Mouse (Mus musculus) liver, adult 2 months (tissue): ENCODE results near the gene Fbxl8.

Experiments used
- CTCF ChIP-seq: fragments of 200-500 bp; IDR thresholded peaks from 2 replicates; pipeline ENCODE4 v1.5.1; 2011; ENCODE audit warnings: low read depth, low read length, control low read depth
- POLR2A ChIP-seq: fragments of 200-500 bp; IDR thresholded peaks from 2 replicates; pipeline ENCODE4 v1.6.1; 2011; ENCODE audit warnings: low read length, control low read depth; ENCODE audit not compliant: insufficient read depth; ENCODE audit errors: extremely low read depth

GRCm38 (mm10) chr8:105315073-105315769 lies 50.8 kb downstream of the Fbxl8 start:
- no peak for TF ChIP-seq POLR2A
- no peak for TF ChIP-seq CTCF
